Mouse (Mus musculus) midbrain, embryonic 15.5 days (tissue): ENCODE measurements around the gene Fam19a5. TPM values are rescaled to one million over a fixed set of nuclear protein-coding genes. Genes with fewer than 3 reads are reported as not detected.

Source experiments
- ATAC-seq: fragments of 200-750 bp; cut with Nextera tagmentation; replicated peaks from 2 replicates; pipeline ENCODE4 v1.8.0; 2017; ENCODE audit warnings: moderate TSS enrichment
- H3K27ac ChIP-seq: fragments of 300-500 bp; sonication (generic); 2 replicates; pipeline ENCODE4 v1.5.1; 2015; ENCODE audit warnings: mild to moderate bottlenecking, inconsistent platforms
- H3K27me3 ChIP-seq: fragments of 300-500 bp; sonication (generic); replicated peaks from 2 replicates; pipeline ENCODE4 v1.6.1; 2015; ENCODE audit warnings: inconsistent platforms
- H3K36me3 ChIP-seq: fragments of 300-500 bp; sonication (generic); replicated peaks from 2 replicates; pipeline ENCODE4 v1.6.1; 2015; ENCODE audit warnings: inconsistent platforms
- H3K4me1 ChIP-seq: fragments of 300-500 bp; sonication (generic); 2 replicates; pipeline ENCODE4 v1.6.1; 2015; ENCODE audit warnings: inconsistent platforms
- H3K4me2 ChIP-seq: fragments of 300-500 bp; sonication (generic); 2 replicates; pipeline ENCODE4 v1.6.1; 2015; ENCODE audit warnings: inconsistent platforms, mild to moderate bottlenecking, moderate library complexity
- H3K4me3 ChIP-seq: fragments of 300-500 bp; sonication (generic); 2 replicates; pipeline ENCODE4 v1.5.1; 2015; ENCODE audit warnings: mild to moderate bottlenecking, inconsistent platforms
- H3K9ac ChIP-seq: fragments of 300-500 bp; sonication (generic); 2 replicates; pipeline ENCODE4 v1.6.1; 2015; ENCODE audit warnings: mild to moderate bottlenecking, inconsistent platforms
- H3K9me3 ChIP-seq: fragments of 300-500 bp; sonication (generic); 2 replicates; pipeline ENCODE4 v1.6.1; 2016; ENCODE audit warnings: inconsistent platforms
- WGBS: fragments of 180-500 bp; shearing (Covaris S2); methylation state at CpG from one replicate; pipeline ENCODE4 v1.1.7; 2015; ENCODE audit warnings: mixed read lengths; 5-methylcytosine and 5-hydroxymethylcytosine counted together
- polyA plus RNA-seq: library from polyadenylated mRNA; unstranded; fragments of >200 nt; fragmentation: Nextera tagmentation; extraction: Ambion mirVana; gene quantifications from 2 replicates; pipeline ENCODE4 v1.2.1, GENCODE M21; 2015

Fam19a5 gene
- 27.6 and 29.2 TPM in 2 replicates for polyA plus RNA-seq

DNA sequence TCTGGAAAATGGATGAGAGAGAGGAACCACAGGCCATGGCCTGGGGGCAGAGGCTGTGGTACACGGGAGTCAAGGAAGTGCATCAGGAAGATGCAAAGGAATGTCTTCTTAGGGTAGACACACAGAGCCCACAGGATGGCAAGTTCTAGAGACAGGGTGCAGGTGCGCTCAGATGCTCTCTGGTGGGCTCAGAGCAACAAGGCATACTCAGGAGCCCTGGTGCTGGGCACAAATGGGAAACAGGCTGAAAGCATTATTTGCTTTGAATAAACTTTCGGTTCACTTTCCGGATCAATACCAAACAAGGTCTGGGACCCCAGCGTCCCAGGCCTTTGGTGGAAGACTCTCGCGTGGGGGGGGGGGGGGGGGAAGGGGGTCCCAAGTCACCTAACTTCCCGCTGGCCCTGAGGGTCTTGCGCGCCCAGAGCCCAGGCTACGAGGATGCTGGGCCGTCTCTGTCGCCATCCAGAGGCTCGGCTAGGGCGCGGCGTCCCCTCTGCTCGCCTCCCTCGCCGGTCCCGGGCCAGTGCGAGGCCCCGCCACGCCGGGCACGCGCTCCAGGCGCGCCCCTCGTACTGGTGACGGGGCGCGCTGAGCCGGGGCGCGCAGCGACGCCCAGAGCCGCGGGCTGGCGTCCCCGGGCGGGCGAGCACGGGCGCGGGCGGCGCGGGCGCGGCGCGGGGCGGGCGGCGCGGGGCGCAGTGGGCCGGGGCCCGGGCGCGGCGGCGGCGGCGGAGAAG lies at the start of gene Fam19a5:
Fam19a5 (plus strand) TSS at position 701 of the 740 bp plus-strand sequence.
- H3K27ac ChIP-seq = peak within 1 kb of the TSS; percentile 75
- under 1% methylated on average over 42 of the region's 67 CpGs for WGBS

DNA sequence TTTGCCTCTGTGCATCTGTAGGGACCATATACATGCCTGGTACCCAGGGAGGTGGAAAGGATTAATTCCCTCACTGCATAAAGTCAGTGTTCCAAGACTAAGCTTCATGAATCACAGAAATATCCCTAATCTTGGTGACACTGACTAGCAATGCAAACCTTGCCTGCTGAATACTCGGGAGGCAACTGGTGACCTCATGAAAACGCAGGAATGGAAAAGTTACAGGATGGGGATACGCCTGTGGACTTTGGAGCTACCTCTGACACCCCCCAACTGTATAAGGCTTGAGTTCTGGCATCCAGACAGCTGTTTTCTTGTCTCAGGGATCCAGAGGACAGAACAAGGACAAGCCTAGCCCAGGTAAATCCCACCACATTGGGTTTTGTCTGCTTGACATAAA lies 42.4 kb upstream of the Fam19a5 start:
- no peak overlapping the region for H3K4me2 ChIP-seq
- no peak for ATAC-seq
- no peaks in the 10 kb centered on the region for H3K27me3 ChIP-seq
- no peaks in the 10 kb centered on the region for H3K36me3 ChIP-seq
- H3K4me1 ChIP-seq = no peaks in the 10 kb centered on the region
- H3K9me3 ChIP-seq = no peaks in the 10 kb centered on the region
- no peak overlapping the region for H3K9ac ChIP-seq
- H3K27ac ChIP-seq = no peak overlapping the region
- WGBS = 77% methylated on average over 3 of the region's 3 CpGs
- no peak overlapping the region for H3K4me3 ChIP-seq

More for the DNA sequence above, at the start of gene Fam19a5:
- Histone ChIP-seq H3K36me3 (no peaks in the 10 kb centered on the region), H3K9me3 (no peaks in the 10 kb centered on the region), H3K9ac (peak within 1 kb of the TSS; percentile 75), H3K4me2 (peak within 1 kb of the TSS; percentile 71), H3K4me3 (peak within 1 kb of the TSS; percentile 65), H3K4me1 (peaks cover 33% of the 10 kb centered on the region), H3K27me3 (no peaks in the 10 kb centered on the region)
- ATAC-seq = peak; percentile 85

DNA sequence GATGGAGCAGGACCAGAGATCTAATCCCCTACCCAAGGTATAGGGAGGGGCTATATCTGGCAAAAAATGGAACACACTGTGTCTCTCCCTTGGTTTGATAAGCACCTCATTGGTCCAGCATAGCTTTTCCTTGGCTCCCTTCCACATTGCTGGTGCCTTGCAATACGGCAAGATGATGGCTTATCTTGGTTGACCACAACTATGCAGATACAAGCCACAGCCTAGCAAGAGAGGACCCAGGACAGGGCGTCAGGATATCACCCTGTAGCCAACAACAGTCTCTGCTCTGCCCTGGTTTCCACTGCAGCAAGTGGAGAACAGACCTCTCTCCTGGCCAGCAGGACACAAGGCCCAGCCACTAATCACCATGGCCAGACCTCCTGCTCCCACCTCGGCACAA lies 36.8 kb upstream of the Fam19a5 start:
- no peak overlapping the region for H3K9ac ChIP-seq
- H3K27me3 ChIP-seq = no peaks in the 10 kb centered on the region
- no peak for ATAC-seq
- H3K4me2 ChIP-seq = no peak overlapping the region
- H3K9me3 ChIP-seq = no peaks in the 10 kb centered on the region
- no peak overlapping the region for H3K27ac ChIP-seq
- no peaks in the 10 kb centered on the region for H3K36me3 ChIP-seq
- 77% methylated on average over 3 of the region's 3 CpGs for WGBS
- no peaks in the 10 kb centered on the region for H3K4me1 ChIP-seq
- no peak overlapping the region for H3K4me3 ChIP-seq

DNA sequence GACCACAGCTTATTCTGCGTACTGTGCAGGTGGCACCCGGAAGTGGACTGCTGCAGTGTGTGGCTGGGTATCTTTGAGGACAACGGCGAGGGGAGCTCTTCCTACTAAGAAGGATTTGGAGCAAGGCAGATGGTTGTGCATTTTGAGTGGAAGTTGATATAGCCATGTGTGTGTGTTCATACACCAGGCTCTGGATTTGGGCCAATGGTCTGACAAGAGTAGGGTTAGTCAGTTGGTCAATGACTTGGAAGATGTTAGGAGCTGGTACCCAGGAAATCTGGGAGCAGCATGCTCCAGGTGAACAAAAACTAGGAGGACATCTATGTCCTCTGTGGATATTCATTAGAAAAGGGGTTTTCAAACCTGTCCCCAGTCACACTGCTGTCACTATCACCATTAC lies 33.2 kb upstream of the Fam19a5 start:
- H3K4me2 ChIP-seq = no peak overlapping the region
- ATAC-seq = no peak
- WGBS = 96% methylated on average over 4 of the region's 4 CpGs
- H3K27ac ChIP-seq = no peak overlapping the region
- H3K9me3 ChIP-seq = no peaks in the 10 kb centered on the region
- H3K9ac ChIP-seq = no peak overlapping the region
- no peaks in the 10 kb centered on the region for H3K27me3 ChIP-seq
- no peak overlapping the region for H3K4me3 ChIP-seq
- H3K36me3 ChIP-seq = no peaks in the 10 kb centered on the region
- no peaks in the 10 kb centered on the region for H3K4me1 ChIP-seq

DNA sequence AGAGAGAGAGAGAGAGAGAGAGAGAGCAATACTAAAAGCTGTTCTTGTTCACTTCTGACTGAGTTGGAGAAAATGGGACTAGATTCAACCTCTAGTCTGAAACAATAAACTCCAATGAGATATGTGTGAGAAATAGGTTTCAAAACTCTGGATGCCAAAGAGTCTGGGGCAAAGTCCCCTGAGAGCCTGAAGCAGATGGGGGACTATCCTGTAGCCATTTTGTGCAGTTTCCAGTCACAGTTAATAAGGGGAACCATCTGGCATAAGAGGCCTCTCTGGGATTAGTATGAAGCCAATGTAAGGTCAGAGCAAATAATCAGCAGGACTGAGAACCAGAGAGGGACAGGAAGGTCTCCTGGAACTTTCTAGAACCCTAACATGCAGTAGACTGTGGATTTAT lies 25.9 kb upstream of the Fam19a5 start:
- Histone ChIP-seq H3K27ac (no peak overlapping the region), H3K36me3 (no peaks in the 10 kb centered on the region), H3K4me1 (no peaks in the 10 kb centered on the region), H3K4me2 (no peak overlapping the region), H3K4me3 (no peak overlapping the region), H3K9me3 (no peaks in the 10 kb centered on the region), H3K27me3 (no peaks in the 10 kb centered on the region), H3K9ac (no peak overlapping the region)
- no peak for ATAC-seq

DNA sequence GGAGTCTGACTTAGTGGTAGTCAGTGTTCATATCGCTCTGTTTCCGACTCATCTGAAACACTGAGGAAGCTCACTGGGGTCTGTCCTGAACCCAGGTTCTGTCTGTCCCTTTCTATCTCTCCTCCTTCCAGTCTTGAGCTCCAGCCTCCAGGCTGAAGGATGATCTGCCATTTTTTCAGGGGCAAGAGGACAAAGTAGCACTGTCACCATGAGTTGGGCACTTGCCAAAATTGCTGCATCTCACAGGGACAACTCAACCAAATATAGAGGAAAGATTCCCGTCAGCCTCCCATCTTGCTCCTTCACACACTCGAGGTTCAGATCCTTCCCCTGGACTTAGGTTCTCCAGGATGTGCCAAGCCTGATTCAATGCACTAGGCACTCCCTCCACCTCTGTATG lies 14.8 kb upstream of the Fam19a5 start:
- WGBS = 88% methylated on average over 4 of the region's 4 CpGs

DNA sequence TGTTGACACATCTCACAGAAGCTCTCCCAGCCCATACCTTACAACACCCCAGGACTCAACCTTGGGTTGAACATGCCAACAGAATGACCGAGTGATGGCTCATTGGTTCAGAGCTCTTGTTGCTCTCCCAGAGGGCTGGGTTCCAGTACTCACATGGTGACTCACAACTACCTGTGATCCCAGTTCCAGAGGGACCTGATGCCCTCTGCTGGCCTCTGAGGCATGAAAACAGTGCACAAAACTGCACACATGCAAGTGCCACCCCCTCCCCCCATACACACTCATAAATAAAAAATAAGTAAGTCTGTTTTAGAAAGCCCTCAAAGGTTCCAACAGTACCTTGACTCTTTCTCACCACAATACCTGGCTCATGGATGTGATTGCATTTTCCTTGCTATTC lies 2.4 kb upstream of the Fam19a5 start:
- Histone ChIP-seq H3K27ac (no peak overlapping the region), H3K4me1 (peaks cover 12% of the 10 kb centered on the region), H3K9me3 (no peaks in the 10 kb centered on the region), H3K4me2 (no peak overlapping the region), H3K36me3 (no peaks in the 10 kb centered on the region), H3K27me3 (no peaks in the 10 kb centered on the region), H3K4me3 (no peak overlapping the region), H3K9ac (no peak overlapping the region)
- 53% methylated on average over 1 of the region's 1 CpGs for WGBS
- ATAC-seq = no peak

More for the DNA sequence above, 14.8 kb upstream of the Fam19a5 start:
- no peaks in the 10 kb centered on the region for H3K4me1 ChIP-seq
- H3K4me3 ChIP-seq = no peak overlapping the region
- H3K27ac ChIP-seq = no peak overlapping the region
- H3K27me3 ChIP-seq = no peaks in the 10 kb centered on the region
- H3K9me3 ChIP-seq = no peaks in the 10 kb centered on the region
- ATAC-seq = no peak
- H3K4me2 ChIP-seq = no peak overlapping the region
- H3K36me3 ChIP-seq = no peaks in the 10 kb centered on the region
- no peak overlapping the region for H3K9ac ChIP-seq

DNA sequence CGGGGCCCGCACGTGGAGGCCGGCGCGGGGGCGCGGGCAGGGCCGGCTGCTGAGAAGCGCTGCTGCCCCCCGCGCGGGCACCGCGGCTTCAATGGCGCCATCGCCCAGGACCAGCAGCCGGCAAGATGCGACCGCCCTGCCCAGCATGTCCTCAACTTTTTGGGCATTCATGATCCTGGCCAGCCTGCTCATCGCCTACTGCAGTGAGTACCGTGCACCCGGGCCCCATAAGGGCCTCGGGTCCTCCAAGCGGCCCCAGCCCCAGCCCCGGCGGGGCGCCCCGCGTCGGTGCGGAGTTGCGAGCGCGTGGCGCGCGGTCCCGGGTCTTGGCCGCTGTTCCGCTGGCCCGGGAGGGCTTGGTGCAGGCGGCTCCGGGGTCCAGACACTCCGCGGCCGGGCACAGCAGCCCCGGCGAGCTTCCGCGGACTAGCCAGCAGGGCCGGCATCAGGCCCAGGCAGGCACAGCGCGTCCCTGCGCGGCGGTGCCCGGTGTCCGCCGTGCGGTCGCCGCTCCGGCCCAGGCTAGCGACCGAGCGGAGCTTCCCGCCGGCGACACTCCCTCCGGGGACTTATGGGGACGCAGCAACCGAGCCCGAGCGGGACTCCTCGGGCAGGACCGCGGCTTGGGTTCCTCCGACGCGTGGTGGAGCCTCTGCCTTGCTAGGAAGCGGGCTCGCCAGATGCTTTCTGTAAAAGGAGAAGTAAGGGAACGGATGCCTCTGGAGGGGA lies 466 bp downstream of the Fam19a5 start:
- WGBS = under 1% methylated on average over 60 of the region's 84 CpGs

DNA sequence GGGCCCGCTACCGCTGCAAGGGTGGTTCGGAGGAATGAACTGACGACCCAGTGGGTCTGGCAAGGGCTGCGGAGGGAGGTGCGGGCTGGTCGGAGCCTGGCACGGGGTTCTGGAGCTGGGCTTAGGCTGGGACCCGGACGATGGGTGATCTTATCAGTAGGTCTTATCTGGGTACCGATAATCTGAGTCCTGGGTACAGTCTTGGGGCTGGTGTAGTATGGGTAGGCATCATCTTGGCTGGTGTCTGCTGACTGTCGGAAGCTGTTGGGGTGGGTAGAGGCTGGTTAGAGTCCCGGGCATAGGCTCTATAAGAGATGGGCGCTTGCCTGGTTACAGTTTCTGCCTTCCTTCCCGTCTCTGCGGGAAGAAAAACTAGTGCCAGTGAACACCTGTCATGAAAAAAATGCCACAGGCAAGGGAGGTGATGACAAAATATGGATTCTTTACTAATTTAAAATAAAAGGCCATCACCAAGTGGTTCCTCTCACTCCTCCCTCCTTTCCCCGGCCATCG lies 1.1 kb downstream of the Fam19a5 start:
- Histone ChIP-seq H3K9ac (peak overlapping the region; percentile 75), H3K36me3 (no peaks in the 10 kb centered on the region), H3K9me3 (no peaks in the 10 kb centered on the region), H3K4me3 (peak overlapping the region; percentile 65), H3K27ac (peak overlapping the region; percentile 75), H3K4me1 (peaks cover 46% of the 10 kb centered on the region), H3K27me3 (no peaks in the 10 kb centered on the region), H3K4me2 (peak overlapping the region; percentile 71)
- peak; percentile 31 for ATAC-seq
- 5% methylated on average over 18 of the region's 18 CpGs for WGBS

More for the DNA sequence above, 466 bp downstream of the Fam19a5 start:
- H3K27me3 ChIP-seq = no peaks in the 10 kb centered on the region
- H3K27ac ChIP-seq = peak overlapping the region; percentile 75
- no peaks in the 10 kb centered on the region for H3K36me3 ChIP-seq
- H3K4me2 ChIP-seq = peak overlapping the region; percentile 71
- peak; percentile 61 for ATAC-seq
- H3K9ac ChIP-seq = peak overlapping the region; percentile 75
- H3K9me3 ChIP-seq = no peaks in the 10 kb centered on the region
- peaks cover 41% of the 10 kb centered on the region for H3K4me1 ChIP-seq
- H3K4me3 ChIP-seq = peak overlapping the region; percentile 65

DNA sequence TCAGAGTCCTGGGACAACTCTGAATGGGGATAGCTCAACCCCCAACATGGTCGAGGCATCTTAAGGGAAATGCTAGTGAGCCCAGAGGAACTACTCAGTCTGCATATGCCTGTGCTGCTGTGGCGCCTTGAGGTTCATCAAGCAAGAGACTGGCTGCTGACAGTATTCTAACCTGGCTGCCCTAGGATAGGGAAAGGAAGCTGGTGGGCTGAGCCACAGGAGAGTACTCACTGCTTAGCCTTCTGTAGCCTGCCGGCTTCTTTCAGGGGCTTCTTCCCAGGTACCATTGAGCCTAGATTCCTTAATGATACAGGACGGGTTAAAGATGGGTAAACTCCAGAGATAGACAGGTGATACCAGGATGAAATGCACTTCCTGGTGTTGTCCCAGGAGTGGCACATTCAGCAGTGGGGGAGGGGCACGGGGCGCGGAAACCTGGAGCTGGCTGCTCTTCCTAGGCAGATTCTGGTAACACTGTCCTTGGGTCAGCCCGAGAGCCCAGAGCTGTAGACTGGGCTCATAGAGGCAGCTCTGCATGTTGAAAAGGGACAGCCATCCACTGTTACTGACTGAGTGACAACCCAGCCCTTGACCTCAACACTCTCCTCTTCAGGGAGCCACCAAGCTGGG lies 1.7 kb downstream of the Fam19a5 start:
- no peaks in the 10 kb centered on the region for H3K36me3 ChIP-seq
- WGBS = 21% methylated on average over 8 of the region's 8 CpGs

DNA sequence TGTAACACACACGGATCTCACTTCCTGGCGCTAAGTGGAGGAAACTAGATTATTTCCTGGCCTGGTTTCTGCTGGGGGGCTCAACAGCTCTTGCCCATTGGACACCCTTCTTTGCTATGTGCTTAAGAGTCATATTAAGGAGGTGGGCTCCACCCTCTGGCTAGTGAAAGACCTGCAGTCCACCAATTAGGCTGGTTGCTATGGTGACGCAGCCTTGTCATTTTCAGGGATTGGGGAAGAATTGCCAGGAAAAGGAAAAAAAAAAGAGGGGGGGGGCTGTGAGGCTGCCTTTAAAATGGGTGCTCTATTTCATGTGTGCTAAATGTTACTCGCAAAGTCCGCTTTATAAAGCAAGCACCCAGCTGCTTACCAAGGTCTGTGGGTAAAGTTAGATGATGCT lies 2.9 kb downstream of the Fam19a5 start:
- Histone ChIP-seq H3K27me3 (no peaks in the 10 kb centered on the region), H3K4me1 (peaks cover 60% of the 10 kb centered on the region), H3K36me3 (no peaks in the 10 kb centered on the region), H3K27ac (peak overlapping the region; percentile 60; the same call in 1 of the 2 replicates), H3K9me3 (no peaks in the 10 kb centered on the region), H3K4me2 (peak overlapping the region; percentile 71), H3K9ac (peak overlapping the region; percentile 37), H3K4me3 (peak overlapping the region; percentile 29)
- 0 out of 2 replicates have a peak, but pooled peaks have one; percentile 14 for ATAC-seq
- 25% methylated on average over 5 of the region's 5 CpGs for WGBS

More for the DNA sequence above, 1.7 kb downstream of the Fam19a5 start:
- Histone ChIP-seq H3K27me3 (no peaks in the 10 kb centered on the region), H3K4me3 (peak overlapping the region; percentile 65), H3K4me1 (peaks cover 49% of the 10 kb centered on the region), H3K9ac (peak overlapping the region; percentile 75), H3K4me2 (peak overlapping the region; percentile 71), H3K9me3 (no peaks in the 10 kb centered on the region), H3K27ac (peak overlapping the region; percentile 48)
- no peak for ATAC-seq

DNA sequence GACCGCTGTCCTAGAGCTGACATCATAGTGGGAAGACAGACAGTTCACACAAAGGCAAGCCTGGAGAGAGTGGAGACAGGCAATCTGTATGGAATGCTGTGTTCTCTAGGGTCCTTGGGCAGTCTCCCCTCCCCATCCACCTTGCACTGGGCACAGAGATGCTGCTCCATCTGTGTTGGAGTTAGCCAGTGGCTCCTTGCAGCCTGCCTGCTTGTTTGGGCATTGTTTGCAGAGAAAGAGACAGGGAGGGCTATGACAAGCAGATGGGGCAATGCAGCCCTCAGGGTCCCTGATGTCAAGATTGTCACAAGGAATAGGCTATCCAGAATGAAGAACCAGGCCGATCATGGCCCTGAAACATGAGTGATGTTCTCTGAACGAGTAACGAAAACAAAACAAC lies 5.6 kb downstream of the Fam19a5 start:
- no peak overlapping the region for H3K27ac ChIP-seq

More for the DNA sequence above, 5.6 kb downstream of the Fam19a5 start:
- WGBS = 59% methylated on average over 4 of the region's 4 CpGs
- Histone ChIP-seq H3K27me3 (no peaks in the 10 kb centered on the region), H3K4me2 (no peak overlapping the region), H3K9ac (no peak overlapping the region), H3K4me3 (no peak overlapping the region), H3K36me3 (no peaks in the 10 kb centered on the region), H3K4me1 (peaks cover 61% of the 10 kb centered on the region), H3K9me3 (no peaks in the 10 kb centered on the region)
- ATAC-seq = no peak
